Mouse (Mus musculus) spleen, postnatal 36 days (tissue): ENCODE data around the gene Cdc37.

Source experiments
- DNase-seq, 2 experiments: peaks; one replicate each; pipeline ENCODE4 v3.0.0; 2022; ENCODE audit warnings: low spot score in 2 of 2, mixed read lengths in 1 of 2

The Cdc37 gene

DNA sequence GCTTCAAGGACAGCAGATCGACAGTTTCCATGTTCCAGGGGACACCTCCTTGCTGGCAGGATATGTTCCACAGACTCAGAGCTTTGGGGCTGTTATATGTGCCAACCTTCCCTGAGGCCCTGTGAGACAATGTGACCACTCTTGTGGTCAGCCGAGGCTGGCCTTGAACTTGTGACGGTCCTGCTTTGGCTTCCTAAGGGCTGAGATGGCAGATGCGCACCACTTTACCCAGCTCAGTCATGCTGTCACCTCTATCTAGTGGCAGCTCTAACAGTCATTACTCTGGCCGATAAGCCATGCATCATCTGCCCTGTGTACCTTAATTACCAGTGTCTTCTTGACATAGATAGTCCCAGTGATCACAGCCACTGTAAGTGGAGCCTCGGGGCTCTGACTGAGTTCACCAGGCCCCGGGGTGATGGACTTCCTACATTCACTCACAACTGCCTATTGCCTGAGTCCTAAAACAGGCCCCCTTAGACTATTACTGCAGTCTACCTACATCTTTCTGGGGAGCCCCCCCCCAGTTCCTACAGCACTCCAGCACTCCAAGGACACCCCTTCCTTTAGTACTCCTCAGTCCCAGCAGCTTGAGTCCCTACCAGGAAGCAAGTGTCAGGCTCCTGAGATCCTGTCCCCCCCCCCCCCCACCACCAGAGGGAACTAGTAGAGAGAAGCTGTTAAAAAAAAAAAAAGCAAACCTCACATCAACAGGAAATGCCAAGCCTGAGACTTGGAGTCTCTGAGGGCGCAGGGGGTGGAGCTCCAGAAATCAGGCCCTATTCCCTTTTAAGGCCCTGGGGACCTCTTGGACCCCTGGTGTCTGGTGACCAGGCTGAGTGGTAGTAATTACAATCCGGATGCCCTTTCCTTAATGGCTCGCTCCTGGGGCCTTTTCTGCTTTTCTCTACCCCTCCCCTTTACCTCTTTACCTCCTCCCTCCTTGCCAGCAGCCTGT lies 17.6 kb upstream of the Cdc37 start:
- DNase-seq, result no peak

- no peak for DNase-seq
Observed at GRCm38 (mm10) chr9:21166516-21166915, 16.7 kb upstream of the Cdc37 start.

- no peak for DNase-seq
Observed at GRCm38 (mm10) chr9:21165952-21166451, 16.2 kb upstream of the Cdc37 start.

DNA sequence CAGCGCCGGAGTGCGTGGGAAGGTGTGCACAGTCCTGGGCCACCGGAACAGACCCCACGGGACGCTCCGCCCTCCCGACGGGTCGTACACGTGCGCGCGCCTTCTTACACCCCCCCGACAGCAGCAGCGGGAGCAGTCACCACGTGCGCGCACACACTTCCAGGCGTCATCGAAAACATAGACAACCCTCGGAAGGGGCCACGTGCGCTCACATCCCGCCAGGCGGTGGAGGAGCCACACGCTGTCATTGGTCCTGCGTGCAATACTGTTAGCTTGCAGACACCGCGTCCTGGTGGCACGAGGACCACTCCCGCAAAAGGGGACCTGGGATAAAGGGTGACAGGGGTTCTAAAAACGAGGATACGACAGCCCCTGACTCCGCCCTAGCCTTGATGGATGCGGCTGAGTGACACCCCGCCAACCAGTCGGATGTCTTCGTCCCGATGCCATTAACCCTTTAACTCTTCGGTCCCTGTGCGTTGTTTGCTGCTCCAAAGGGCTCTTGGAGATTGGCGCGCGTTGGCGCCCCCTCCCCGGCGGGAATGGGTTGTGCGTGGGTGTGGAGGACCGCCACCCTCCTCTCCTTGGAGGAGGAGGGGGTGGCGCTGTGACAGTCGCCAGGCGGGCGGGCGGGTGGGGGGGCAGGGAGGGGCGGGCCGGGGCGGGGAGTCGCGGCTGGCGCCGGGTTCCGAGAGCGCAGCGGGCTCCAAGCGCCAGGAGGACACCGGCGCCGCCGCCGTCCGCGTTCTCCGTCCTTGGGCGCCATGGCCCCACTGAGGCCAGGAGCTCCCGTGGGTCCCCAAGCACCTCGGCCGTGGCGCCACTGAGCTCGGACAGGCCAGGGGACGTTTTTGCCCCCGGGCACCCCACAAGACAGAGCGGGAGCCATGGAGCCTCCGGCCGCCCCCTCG lies 15.5 kb upstream of the Cdc37 start, which contains the start of gene Pde4a:
Pde4a (plus strand) TSS at position 674 of the 911 bp plus-strand sequence.
- DNase-seq, result no peak

DNA sequence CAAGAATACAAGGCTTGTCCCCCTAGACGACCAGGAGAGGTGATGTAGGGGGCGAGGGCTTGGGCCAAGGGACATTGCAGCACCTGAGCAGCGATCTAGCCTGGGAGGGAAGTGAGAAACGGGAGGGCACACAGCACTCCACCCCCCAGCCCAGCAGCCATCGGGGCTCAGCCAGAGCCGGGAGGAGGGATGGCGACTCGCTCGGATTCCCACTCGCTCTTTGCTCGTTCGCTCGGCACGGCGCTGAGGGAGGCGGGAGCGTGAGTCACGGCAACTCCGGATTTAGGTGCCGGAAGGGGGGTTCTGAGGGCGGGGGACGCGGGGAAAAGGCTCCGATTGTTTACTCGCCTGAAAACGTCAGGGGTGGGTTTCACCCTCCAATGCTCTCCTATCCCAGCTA lies 14.3 kb upstream of the Cdc37 start:
- DNase-seq, result no peak

DNA sequence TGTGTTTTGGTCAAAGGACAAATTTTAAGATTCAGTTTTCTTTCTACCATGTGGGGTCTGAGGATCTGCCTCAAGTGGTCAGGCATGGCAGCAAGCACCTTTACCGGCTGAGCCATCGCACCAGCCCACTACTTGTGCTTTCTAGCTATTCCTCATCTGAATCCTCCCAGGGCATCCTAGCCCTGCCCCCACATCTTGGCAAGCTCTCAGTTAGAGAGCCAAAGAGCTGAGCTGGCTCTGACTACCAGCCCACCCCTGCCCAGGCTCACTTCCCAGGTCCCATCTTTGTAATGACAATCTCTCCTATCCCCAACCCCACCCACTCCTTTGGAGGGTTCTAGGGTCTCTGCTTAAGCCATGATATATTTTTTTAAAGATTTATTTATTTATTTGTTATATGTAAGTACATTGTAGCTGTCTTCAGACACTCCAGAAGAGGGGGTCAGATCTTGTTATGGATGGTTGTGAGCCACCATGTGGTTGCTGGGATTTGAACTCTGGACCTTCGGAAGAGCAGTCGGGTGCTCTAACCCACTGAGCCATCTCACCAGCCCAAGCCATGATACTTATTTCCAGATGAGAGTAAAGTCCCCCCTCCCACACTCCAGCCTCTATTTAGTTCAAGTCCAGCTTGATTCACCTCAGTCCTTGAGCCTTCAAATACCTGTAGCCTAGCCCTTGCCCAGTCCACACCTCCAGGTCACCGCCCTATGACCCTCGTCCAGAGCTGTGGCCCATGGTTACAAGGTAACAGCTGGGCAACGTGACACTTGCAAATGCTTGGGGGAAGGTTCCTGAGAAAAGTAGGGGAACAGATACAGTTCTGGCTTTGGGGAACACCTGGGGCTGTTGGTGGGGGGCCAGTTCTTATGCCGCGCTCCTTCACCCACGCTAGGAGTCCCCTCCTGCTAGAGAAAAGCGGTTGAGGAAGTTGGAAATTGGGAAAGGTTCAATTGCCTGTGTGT lies 13.6 kb upstream of the Cdc37 start:
- no peak for DNase-seq

DNA sequence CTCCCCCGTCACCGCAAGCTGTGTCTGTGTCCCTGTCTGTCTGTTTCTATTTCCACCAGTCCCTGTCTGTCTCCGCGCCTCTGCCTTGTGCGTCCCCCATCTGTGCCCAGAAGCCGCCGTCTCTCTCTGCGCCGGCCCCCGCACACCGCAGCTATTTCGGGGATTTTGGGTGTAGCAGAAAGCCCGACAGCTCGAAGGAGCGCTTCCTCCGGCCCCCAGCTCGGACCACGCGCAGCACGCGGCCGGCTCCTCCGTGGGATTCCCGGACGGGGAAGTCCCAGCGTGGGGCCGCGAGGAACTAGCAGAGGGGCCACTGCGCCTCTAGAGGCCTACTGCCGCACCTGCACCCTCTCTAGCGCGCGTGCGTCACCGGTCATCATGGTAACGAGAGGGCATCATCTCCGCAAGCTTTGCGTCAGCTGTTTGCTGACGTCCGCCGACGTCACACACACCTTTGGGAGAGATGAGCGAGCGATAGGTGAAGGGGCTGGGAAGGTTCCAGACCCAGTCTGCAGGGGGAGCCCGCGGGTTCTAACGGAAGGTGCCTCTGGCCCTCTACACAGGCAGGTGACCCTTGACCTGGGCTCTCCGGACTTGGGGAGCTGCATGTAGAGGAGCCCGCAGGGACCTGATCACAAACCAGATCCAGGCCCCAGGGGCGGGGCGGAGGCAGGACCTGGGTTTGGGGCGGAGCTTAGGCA lies 11.6 kb upstream of the Cdc37 start:
- peak; percentile 78 to 84 for DNase-seq

- DNase-seq, result no peak
Observed at GRCm38 (mm10) chr9:21154787-21155186, 5.0 kb upstream of the Cdc37 start.

- no peak for DNase-seq
Observed at GRCm38 (mm10) chr9:21153833-21154232, 4.1 kb upstream of the Cdc37 start.

DNA sequence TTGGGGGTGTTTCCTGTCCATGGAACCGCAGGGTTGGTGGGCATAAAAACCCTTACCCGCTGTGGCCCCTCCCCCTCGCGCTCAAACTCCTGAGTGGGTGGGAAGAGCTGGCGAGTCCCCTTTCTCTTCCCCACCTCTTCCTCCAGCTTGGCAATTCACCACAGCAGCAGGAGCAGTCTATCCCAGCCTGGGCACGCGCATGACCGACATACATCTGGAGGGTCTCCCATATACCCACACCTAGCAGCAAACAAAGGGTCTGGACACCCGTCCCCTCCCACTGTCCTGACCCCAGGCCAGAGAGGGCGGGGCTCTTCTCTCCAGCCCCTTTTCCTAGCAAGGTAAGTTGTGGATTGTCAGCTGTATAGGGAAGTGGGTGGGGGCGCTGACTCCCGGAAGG lies 3.5 kb upstream of the Cdc37 start:
- DNase-seq, result no peak

- peak; percentile 45 to 52 for DNase-seq
Observed at GRCm38 (mm10) chr9:21152715-21153114, 2.9 kb upstream of the Cdc37 start.

DNA sequence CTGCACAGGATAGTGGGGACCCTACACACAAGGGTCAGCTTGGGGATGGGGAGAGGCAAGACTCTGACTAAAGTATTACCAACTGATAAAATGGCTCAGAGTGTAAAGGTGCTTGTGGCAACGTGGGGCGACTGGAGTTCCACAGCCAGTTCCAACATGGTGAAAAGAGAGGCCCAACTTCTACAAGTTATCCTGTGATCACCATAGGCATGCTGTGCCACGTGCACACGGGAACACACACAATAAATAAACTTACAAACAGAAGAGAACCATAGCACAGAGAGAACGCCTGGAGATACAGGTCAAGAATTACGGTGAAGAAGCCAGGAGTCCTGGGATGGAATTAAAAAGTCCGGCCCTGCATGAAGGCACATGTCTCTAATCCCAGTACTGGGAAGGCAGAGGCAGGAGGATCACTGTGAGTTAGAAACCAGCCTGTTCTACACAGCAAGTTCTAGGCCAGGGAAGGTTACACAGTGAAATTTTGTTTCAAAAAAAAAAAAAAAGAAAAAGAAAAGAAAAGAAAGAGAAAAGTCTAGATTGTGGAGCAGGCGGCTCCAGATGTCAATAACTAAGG lies 617 bp downstream of the Cdc37 start:
- no peak for DNase-seq

GRCm38 (mm10) chr9:21148427-21148826 lies 1.4 kb downstream of the Cdc37 start:
- DNase-seq, result no peak

DNA sequence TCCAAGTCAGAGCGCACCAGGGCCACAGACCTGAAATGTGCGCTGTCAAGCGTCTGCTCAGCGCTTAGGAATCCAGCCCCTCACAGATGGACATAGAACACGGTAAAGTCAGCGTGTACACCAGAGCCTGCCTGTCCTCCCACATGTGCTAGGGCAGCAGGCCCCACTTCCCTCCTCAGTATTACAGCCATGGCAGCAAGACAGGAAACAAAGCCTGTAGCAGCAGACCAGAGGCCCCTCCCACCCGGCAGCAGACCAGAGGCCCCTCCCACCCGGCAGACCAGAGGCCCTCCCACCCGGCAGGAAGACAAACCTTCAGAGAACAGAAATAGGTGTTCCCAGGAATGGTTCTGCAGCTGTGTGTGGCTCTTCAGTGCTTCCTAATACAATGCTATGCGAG lies 3.1 kb downstream of the Cdc37 start:
- DNase-seq, result peak; percentile 56 to 71

DNA sequence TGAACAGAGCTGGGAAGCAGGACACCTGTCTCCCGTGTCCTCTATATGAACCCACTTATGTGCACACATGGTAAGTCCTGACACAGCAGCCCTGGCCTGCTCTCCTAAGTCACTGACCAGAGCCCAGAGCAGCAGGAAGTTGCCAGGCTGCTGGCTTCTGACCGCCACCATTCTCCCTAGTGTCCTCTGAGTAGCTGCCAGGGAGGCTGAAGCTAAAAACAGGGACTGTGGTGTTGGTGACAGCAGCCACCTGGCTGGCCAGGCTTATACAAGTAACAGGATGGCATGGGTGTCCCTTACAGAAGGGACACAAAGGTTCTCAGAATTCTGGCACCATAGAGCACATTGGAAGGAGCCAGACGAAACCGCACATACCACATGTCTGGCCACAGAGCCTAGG lies 4.4 kb downstream of the Cdc37 start:
- DNase-seq, result no peak

GRCm38 (mm10) chr9:21144361-21144760 lies 5.4 kb downstream of the Cdc37 start:
- no peak for DNase-seq

- DNase-seq, result no peak
Observed at GRCm38 (mm10) chr9:21141922-21142321, 7.9 kb downstream of the Cdc37 start.

- DNase-seq, result no peak
Observed at GRCm38 (mm10) chr9:21138386-21138785, 11.4 kb downstream of the Cdc37 start.

GRCm38 (mm10) chr9:21137229-21137628 lies 12.6 kb downstream of the Cdc37 start:
- DNase-seq, result peak; percentile 55 to 66

- peak; percentile 50 to 58 for DNase-seq
Observed at GRCm38 (mm10) chr9:21136401-21136800, 13.4 kb downstream of the Cdc37 start.
